Mouse (Mus musculus) liver, embryonic 14.5 days (tissue): ENCODE results near the gene Olfr1020.

Experiments used
- CTCF ChIP-seq: IDR thresholded peaks from 2 replicates; pipeline ENCODE4 v1.5.1; 2016; ENCODE audit warnings: antibody characterized with exemption, low read depth, control low read depth
- EP300 ChIP-seq: IDR thresholded peaks from 2 replicates; pipeline ENCODE4 v1.6.1; 2016; ENCODE audit warnings: antibody characterized with exemption, low read depth

GRCm38 (mm10) chr2:85846730-85847129 is at the start of gene Olfr1020:
- TF ChIP-seq CTCF (no peak), EP300 (no peak)
